Mouse (Mus musculus) myocyte (in vitro differentiated cells): Measurements from ENCODE around the gene Nup107. TPM values are rescaled to one million over a fixed set of nuclear protein-coding genes. Genes with fewer than 3 reads are reported as not detected.
A peak's percentile ranks its signal among the peaks of the same experiment; 100 is the strongest.

Experiments used
- H3K27me3 ChIP-seq: one replicate; pipeline ENCODE4 v1.6.1; 2011; ENCODE audit not compliant: control insufficient read depth, insufficient read depth, insufficient read length
- H3K36me3 ChIP-seq: one replicate; pipeline ENCODE4 v1.6.1; 2011; ENCODE audit not compliant: control insufficient read depth, insufficient read depth
- H3K4me2 ChIP-seq: one replicate; pipeline ENCODE4 v1.6.1; 2011; ENCODE audit warnings: low read depth, control low read depth
- H3K4me3 ChIP-seq: one replicate; pipeline ENCODE4 v1.5.1; 2011; ENCODE audit warnings: mild to moderate bottlenecking, control low read depth, moderate library complexity
- H3K79me2 ChIP-seq: one replicate; pipeline ENCODE4 v1.6.1; 2011; ENCODE audit not compliant: control insufficient read depth, insufficient read depth
- H3ac ChIP-seq: one replicate; pipeline ENCODE4 v1.6.1; 2011; ENCODE audit not compliant: control insufficient read depth, insufficient read length
- CEBPB ChIP-seq: IDR thresholded peaks from 2 replicates; pipeline ENCODE4 v1.6.1; 2011; ENCODE audit warnings: mild to moderate bottlenecking, moderate library complexity; ENCODE audit not compliant: poor library complexity, insufficient read depth, severe bottlenecking
- E2F4 ChIP-seq: IDR thresholded peaks from one replicate; pipeline ENCODE4 v1.6.1; 2011; ENCODE audit warnings: mild to moderate bottlenecking, control low read depth, moderate library complexity; ENCODE audit not compliant: insufficient read depth
- MAX ChIP-seq: IDR thresholded peaks from one replicate; pipeline ENCODE4 v1.6.1; 2011; ENCODE audit warnings: low read depth, mild to moderate bottlenecking, control low read depth
- MYOD1 ChIP-seq, 3 experiments: IDR thresholded peaks; one replicate each; pipeline ENCODE4 v1.6.1; 2011; ENCODE audit warnings: control low read depth in 2 of 3, low read depth in 2 of 3, mild to moderate bottlenecking in 2 of 3, moderate library complexity in 1 of 3; ENCODE audit not compliant: insufficient read length in 2 of 3, control insufficient read depth in 1 of 3
- MYOG ChIP-seq, 3 experiments: IDR thresholded peaks; one replicate each; pipeline ENCODE4 v1.6.1; 2011; ENCODE audit warnings: control low read depth in 2 of 3, low read depth in 2 of 3, mild to moderate bottlenecking in 2 of 3; ENCODE audit not compliant: insufficient read length in 2 of 3, control insufficient read depth in 1 of 3, insufficient read depth in 1 of 3
- POLR2A ChIP-seq: IDR thresholded peaks from one replicate; pipeline ENCODE4 v1.6.1; 2011; ENCODE audit warnings: low read depth, mild to moderate bottlenecking, control low read depth, moderate library complexity; ENCODE audit not compliant: insufficient read length
- POLR2AphosphoS2 ChIP-seq: IDR thresholded peaks from one replicate; pipeline ENCODE4 v1.6.1; 2011; ENCODE audit warnings: low read depth, control low read depth; ENCODE audit not compliant: insufficient read length
- REST ChIP-seq: IDR thresholded peaks from one replicate; pipeline ENCODE4 v1.6.1; 2011; ENCODE audit warnings: mild to moderate bottlenecking, control low read depth, moderate library complexity; ENCODE audit not compliant: insufficient read depth, insufficient read length
- SRF ChIP-seq: IDR thresholded peaks from one replicate; pipeline ENCODE4 v1.6.1; 2011; ENCODE audit warnings: low read depth; ENCODE audit not compliant: control insufficient read depth, insufficient read length
- TCF12 ChIP-seq: IDR thresholded peaks from one replicate; pipeline ENCODE4 v1.6.1; 2011; ENCODE audit warnings: mild to moderate bottlenecking, control low read depth; ENCODE audit not compliant: poor library complexity, insufficient read depth, severe bottlenecking
- TCF3 ChIP-seq: IDR thresholded peaks from one replicate; pipeline ENCODE4 v1.6.1; 2011; ENCODE audit warnings: low read depth, control low read depth; ENCODE audit not compliant: insufficient read length
- USF1 ChIP-seq: IDR thresholded peaks from one replicate; pipeline ENCODE4 v1.6.1; 2011; ENCODE audit warnings: low read depth, mild to moderate bottlenecking, control low read depth, moderate library complexity
- polyA plus RNA-seq: library from polyadenylated mRNA; unstranded; fragments of >200 nt; fragmentation: generic; extraction: Trizol; gene quantifications from one replicate; pipeline ENCODE4 v1.2.1, GENCODE M21; 2012; ENCODE audit warnings: missing spikeins

The Nup107 gene
- polyA plus RNA-seq, 1 experiment, result 16.8 TPM

DNA sequence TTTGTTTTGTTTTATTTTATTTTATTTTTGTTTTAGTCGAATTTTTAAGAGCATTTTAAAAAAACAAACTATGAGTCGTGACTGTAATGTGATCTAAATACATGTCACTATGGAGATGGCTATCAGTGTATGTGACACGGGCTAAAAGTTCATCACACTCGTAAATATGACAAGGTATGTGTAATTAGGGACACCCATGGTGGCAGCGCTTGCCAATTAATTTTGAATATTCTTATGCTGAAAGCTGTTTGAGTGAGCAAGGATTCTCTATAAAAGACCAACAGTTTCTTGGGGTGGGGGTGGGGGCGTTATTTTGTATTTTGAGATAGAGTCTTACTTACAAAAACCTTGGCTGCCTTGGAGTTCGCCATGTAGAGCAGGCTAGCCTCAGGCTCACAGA lies 66.8 kb downstream of the Nup107 start:
- no peak overlapping the region for H3K4me3 ChIP-seq
- no peaks in the 10 kb centered on the region for H3K27me3 ChIP-seq
- TF ChIP-seq CEBPB (no peak), REST (no peak), USF1 (no peak), MAX (no peak), E2F4 (no peak), POLR2A (no peak), MYOG (IDR thresholded peaks at IDR 0.05; ENCODE audit: control insufficient read depth in 1 of 3, insufficient read depth in 1 of 3, insufficient read length in 2 of 3, low read depth in 2 of 3) (no peak), SRF (no peak), TCF3 (no peak), MYOD1 (IDR thresholded peaks at IDR 0.05; ENCODE audit: control insufficient read depth in 1 of 3, insufficient read length in 2 of 3, low read depth in 2 of 3) (no peak), POLR2AphosphoS2 (no peak), TCF12 (no peak)
- H3ac ChIP-seq, result no peak overlapping the region
- no peaks in the 10 kb centered on the region for H3K36me3 ChIP-seq
- no peaks in the 10 kb centered on the region for H3K79me2 ChIP-seq
- no peak overlapping the region for H3K4me2 ChIP-seq

DNA sequence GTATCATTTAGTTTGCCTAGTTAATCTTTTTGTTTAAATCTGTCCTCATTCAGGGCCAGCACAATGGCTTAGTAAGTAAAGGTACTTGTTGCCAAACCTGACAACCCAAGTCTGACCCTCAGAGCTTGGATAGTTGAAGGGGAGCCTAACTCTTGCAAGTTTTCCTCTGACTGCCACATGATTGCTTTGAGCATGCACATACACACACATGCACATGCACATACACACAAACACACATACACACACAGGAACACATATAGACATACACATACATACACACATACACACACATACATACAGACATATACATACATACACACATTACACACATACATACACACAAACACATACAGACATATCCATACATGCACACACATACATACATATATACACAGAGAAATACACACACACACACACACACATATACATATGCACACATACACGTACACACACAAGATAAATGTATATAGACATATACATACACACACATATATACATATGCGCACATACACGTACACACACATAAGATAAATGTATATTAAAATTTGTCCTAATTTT lies 67.6 kb downstream of the Nup107 start:
- no peaks in the 10 kb centered on the region for H3K27me3 ChIP-seq
- TF ChIP-seq POLR2A (no peak), MYOG (IDR thresholded peaks at IDR 0.05; ENCODE audit: control insufficient read depth in 1 of 3, insufficient read depth in 1 of 3, insufficient read length in 2 of 3, low read depth in 2 of 3) (no peak), MYOD1 (IDR thresholded peaks at IDR 0.05; ENCODE audit: control insufficient read depth in 1 of 3, insufficient read length in 2 of 3, low read depth in 2 of 3) (no peak), TCF12 (no peak), E2F4 (no peak), SRF (no peak), USF1 (no peak), CEBPB (no peak), TCF3 (no peak), REST (no peak), POLR2AphosphoS2 (no peak), MAX (no peak)
- no peak overlapping the region for H3K4me3 ChIP-seq
- H3K36me3 ChIP-seq, result no peaks in the 10 kb centered on the region
- H3K79me2 ChIP-seq, result no peaks in the 10 kb centered on the region
- H3K4me2 ChIP-seq, result no peak overlapping the region
- H3ac ChIP-seq, result no peak overlapping the region

DNA sequence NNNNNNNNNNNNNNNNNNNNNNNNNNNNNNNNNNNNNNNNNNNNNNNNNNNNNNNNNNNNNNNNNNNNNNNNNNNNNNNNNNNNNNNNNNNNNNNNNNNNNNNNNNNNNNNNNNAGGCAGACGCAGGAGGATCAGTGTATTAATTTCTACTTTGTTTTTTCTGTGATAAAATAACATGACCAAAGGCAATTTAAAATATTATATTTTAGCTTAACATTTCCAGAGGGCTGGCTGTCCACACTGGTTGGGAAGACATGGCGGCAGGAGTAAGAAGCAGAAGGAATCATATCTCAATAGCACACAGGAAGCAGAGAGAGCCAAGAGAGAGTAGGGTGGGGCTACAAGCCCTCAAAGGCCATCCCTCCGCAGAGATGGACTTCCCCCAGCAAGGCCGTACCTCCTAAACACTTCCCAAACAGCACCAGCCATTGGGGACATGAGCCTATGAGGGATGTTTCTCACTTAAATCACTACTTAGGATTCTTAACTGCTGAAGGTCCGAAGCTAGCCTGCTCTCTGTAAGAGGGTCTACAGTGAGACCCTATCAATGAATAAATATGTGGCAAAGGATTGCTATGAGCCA lies 68.3 kb downstream of the Nup107 start:
- no peaks in the 10 kb centered on the region for H3K27me3 ChIP-seq
- TF ChIP-seq SRF, result no peak
- no peak for TF ChIP-seq E2F4
- TF ChIP-seq CEBPB, result no peak
- TF ChIP-seq TCF12, result no peak
- no peak for TF ChIP-seq MYOG (IDR thresholded peaks at IDR 0.05; ENCODE audit: control insufficient read depth in 1 of 3, insufficient read depth in 1 of 3, insufficient read length in 2 of 3, low read depth in 2 of 3)
- TF ChIP-seq REST, result no peak
- no peak for TF ChIP-seq POLR2AphosphoS2
- no peak for TF ChIP-seq MYOD1 (IDR thresholded peaks at IDR 0.05; ENCODE audit: control insufficient read depth in 1 of 3, insufficient read length in 2 of 3, low read depth in 2 of 3)
- TF ChIP-seq USF1, result no peak
- TF ChIP-seq TCF3, result no peak
- no peak for TF ChIP-seq POLR2A
- TF ChIP-seq MAX, result no peak
- no peaks in the 10 kb centered on the region for H3K79me2 ChIP-seq
- H3K4me3 ChIP-seq, result no peak overlapping the region
- no peaks in the 10 kb centered on the region for H3K36me3 ChIP-seq
- H3ac ChIP-seq, result no peak overlapping the region
- H3K4me2 ChIP-seq, result no peak overlapping the region

DNA sequence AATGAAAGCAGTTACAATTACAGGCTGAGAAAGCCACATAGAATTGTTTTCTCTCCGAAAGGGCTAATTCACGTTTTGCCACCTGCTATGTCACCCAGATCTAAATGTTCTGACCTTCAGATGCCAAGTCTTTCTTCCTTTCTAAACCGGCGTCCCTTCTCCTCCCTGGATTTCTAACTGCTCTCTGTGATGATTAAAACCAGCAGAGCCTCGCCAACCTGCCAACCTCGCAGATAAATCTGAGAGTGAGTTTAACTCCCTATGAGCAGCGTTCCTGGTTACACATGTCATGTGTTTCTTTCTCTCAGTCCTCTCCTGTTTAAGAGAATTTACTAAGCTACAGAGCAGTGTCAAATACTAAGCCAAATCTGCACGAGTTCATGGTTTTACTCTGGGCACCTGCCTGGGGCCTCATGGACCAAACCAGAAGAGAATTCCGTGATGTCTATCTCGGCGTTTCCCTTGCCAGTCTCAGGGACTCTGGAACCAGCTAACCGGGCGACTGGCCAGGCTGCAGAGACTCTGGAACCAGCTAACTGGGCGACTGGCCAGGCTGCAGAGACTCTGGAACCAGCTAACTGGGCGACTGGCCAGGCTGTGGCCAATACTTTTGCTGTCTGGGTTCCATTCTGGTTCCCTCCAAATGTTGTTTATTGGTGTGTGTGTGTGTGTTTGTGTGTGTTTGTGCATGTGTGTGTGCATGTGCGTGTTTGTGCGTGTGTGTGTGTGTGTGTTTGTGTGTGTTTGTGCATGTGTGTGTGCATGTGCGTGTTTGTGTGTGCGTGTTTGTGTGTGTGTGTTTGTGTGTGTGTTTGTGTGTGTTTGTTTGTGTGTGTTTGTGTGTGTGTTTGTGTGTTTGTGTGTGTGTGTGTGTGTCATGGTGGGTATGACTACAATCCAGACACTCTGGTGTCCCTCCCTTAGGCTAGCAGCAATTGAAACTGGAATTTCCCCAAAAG lies 74.1 kb downstream of the Nup107 start:
- TF ChIP-seq E2F4, result no peak
- TF ChIP-seq MYOD1 (IDR thresholded peaks at IDR 0.05; ENCODE audit: control insufficient read depth in 1 of 3, insufficient read length in 2 of 3, low read depth in 2 of 3), result no peak
- TF ChIP-seq TCF3, result no peak
- TF ChIP-seq TCF12, result no peak
- TF ChIP-seq POLR2A, result no peak
- TF ChIP-seq CEBPB, result no peak
- TF ChIP-seq USF1, result no peak
- no peak for TF ChIP-seq POLR2AphosphoS2
- TF ChIP-seq MAX, result no peak
- no peak for TF ChIP-seq SRF
- no peak for TF ChIP-seq REST
- TF ChIP-seq MYOG (IDR thresholded peaks at IDR 0.05; ENCODE audit: control insufficient read depth in 1 of 3, insufficient read depth in 1 of 3, insufficient read length in 2 of 3, low read depth in 2 of 3), result no peak
- peak overlapping the region; percentile 69 for H3K4me2 ChIP-seq
- H3K36me3 ChIP-seq, result no peaks in the 10 kb centered on the region
- no peaks in the 10 kb centered on the region for H3K27me3 ChIP-seq
- no peaks in the 10 kb centered on the region for H3K79me2 ChIP-seq
- H3K4me3 ChIP-seq, result no peak overlapping the region
- H3ac ChIP-seq, result no peak overlapping the region
